Mouse (Mus musculus): ENCODE results near the gene Camk2d. TPM values are rescaled to one million over a fixed set of nuclear protein-coding genes. Genes with fewer than 3 reads are reported as not detected.
A peak's percentile ranks its signal among the peaks of the same experiment; 100 is the strongest.

The Camk2d gene
- total RNA-seq, 1 experiment, result 12.4 TPM

GRCm38 (mm10) chr3:126596491-126597160 is 524 bp downstream of the Camk2d start:
- TF ChIP-seq ZNF384 (IDR thresholded peaks at IDR 0.05; ENCODE audit: low read depth, low read length) (no peak), ZC3H11A (IDR thresholded peaks at IDR 0.05; ENCODE audit: borderline replicate concordance, low read depth, low read length) (no peak), CHD2 (IDR thresholded peaks at IDR 0.05; ENCODE audit: low read depth, low read length) (no peak), HCFC1 (IDR thresholded peaks at IDR 0.05; ENCODE audit: borderline replicate concordance, insufficient read depth, low read length) (peak; percentile 26; the same call in 1 of the 2 replicates), MAFK (IDR thresholded peaks at IDR 0.05; ENCODE audit: insufficient read depth, low read depth, low read length) (no peak)
- Histone ChIP-seq H3K4me1 (ENCODE audit: control insufficient read depth in 2 of 2, insufficient read depth in 2 of 2, low read length in 2 of 2, poor library complexity in 1 of 2) (0 out of 4 replicates have a peak, but pooled peaks cover 2 to 3% of the 10 kb centered on the region in 2 experiments), H3K36me3 (ENCODE audit: control insufficient read depth, insufficient read depth, low read length, poor library complexity, severe bottlenecking) (no peaks in the 10 kb centered on the region), H3K9ac (ENCODE audit: insufficient read depth, low read depth, low read length, poor library complexity, severe bottlenecking) (peak overlapping the region; percentile 83), H3K27ac (ENCODE audit: insufficient read depth, low read depth, low read length, poor library complexity, severe bottlenecking) (peak overlapping the region; percentile 61; the same call in 1 of the 2 replicates), H3K9me3 (ENCODE audit: control insufficient read depth, insufficient read depth, low read depth, low read length) (no peaks in the 10 kb centered on the region), H3K4me3 (ENCODE audit: insufficient read depth in 1 of 2, low read depth in 1 of 2, low read length in 2 of 2, poor library complexity in 1 of 2, severe bottlenecking in 1 of 2) (peak overlapping the region; percentile 73 to 82)
- in situ Hi-C loops (cut with MboI; ENCODE audit: low sequenced_read_pairs in 2 of 2, unreplicated experiment in 2 of 2), result no loop called here
- DNase-seq (ENCODE audit: low read depth, low spot score), result peak; percentile 46

- Histone ChIP-seq H3K27ac (ENCODE audit: insufficient read depth, low read depth, low read length, poor library complexity, severe bottlenecking) (no peak overlapping the region), H3K36me3 (ENCODE audit: control insufficient read depth, insufficient read depth, low read length, poor library complexity, severe bottlenecking) (no peaks in the 10 kb centered on the region), H3K4me3 (ENCODE audit: insufficient read depth in 1 of 2, low read depth in 1 of 2, low read length in 2 of 2, poor library complexity in 1 of 2, severe bottlenecking in 1 of 2) (peak overlapping the region; percentile 73 to 82), H3K4me1 (ENCODE audit: control insufficient read depth in 2 of 2, insufficient read depth in 2 of 2, low read length in 2 of 2, poor library complexity in 1 of 2) (0 out of 4 replicates have a peak, but pooled peaks cover 2 to 3% of the 10 kb centered on the region in 2 experiments), H3K9me3 (ENCODE audit: control insufficient read depth, insufficient read depth, low read depth, low read length) (no peaks in the 10 kb centered on the region), H3K9ac (ENCODE audit: insufficient read depth, low read depth, low read length, poor library complexity, severe bottlenecking) (peak overlapping the region; percentile 83)
- DNase-seq (ENCODE audit: low read depth, low spot score), result no peak
- TF ChIP-seq CHD2 (IDR thresholded peaks at IDR 0.05; ENCODE audit: low read depth, low read length), result no peak
- TF ChIP-seq MAFK (IDR thresholded peaks at IDR 0.05; ENCODE audit: insufficient read depth, low read depth, low read length), result no peak
- TF ChIP-seq ZC3H11A (IDR thresholded peaks at IDR 0.05; ENCODE audit: borderline replicate concordance, low read depth, low read length), result no peak
- no peak for TF ChIP-seq ZNF384 (IDR thresholded peaks at IDR 0.05; ENCODE audit: low read depth, low read length)
- TF ChIP-seq HCFC1 (IDR thresholded peaks at IDR 0.05; ENCODE audit: borderline replicate concordance, insufficient read depth, low read length), result no peak
- in situ Hi-C loops (cut with MboI; ENCODE audit: low sequenced_read_pairs in 2 of 2, unreplicated experiment in 2 of 2), result no loop called here
Observed at GRCm38 (mm10) chr3:126597161-126597595, 1.1 kb downstream of the Camk2d start.

GRCm38 (mm10) chr3:126597596-126598328 is 1.7 kb downstream of the Camk2d start:
- H3K36me3 ChIP-seq (ENCODE audit: control insufficient read depth, insufficient read depth, low read length, poor library complexity, severe bottlenecking), result no peaks in the 10 kb centered on the region
- no peaks in the 10 kb centered on the region for H3K9me3 ChIP-seq (ENCODE audit: control insufficient read depth, insufficient read depth, low read depth, low read length)
- DNase-seq (ENCODE audit: low read depth, low spot score), result no peak
- in situ Hi-C loops (cut with MboI; ENCODE audit: low sequenced_read_pairs in 2 of 2, unreplicated experiment in 2 of 2), result no loop called here
- peak overlapping the region; percentile 73 to 82 for H3K4me3 ChIP-seq (ENCODE audit: insufficient read depth in 1 of 2, low read depth in 1 of 2, low read length in 2 of 2, poor library complexity in 1 of 2, severe bottlenecking in 1 of 2)
- no peak overlapping the region for H3K27ac ChIP-seq (ENCODE audit: insufficient read depth, low read depth, low read length, poor library complexity, severe bottlenecking)
- TF ChIP-seq HCFC1 (IDR thresholded peaks at IDR 0.05; ENCODE audit: borderline replicate concordance, insufficient read depth, low read length) (no peak), CHD2 (IDR thresholded peaks at IDR 0.05; ENCODE audit: low read depth, low read length) (no peak), MAFK (IDR thresholded peaks at IDR 0.05; ENCODE audit: insufficient read depth, low read depth, low read length) (no peak), ZNF384 (IDR thresholded peaks at IDR 0.05; ENCODE audit: low read depth, low read length) (no peak), ZC3H11A (IDR thresholded peaks at IDR 0.05; ENCODE audit: borderline replicate concordance, low read depth, low read length) (no peak)
- H3K9ac ChIP-seq (ENCODE audit: insufficient read depth, low read depth, low read length, poor library complexity, severe bottlenecking), result peak overlapping the region; percentile 83
- H3K4me1 ChIP-seq (ENCODE audit: control insufficient read depth in 2 of 2, insufficient read depth in 2 of 2, low read length in 2 of 2, poor library complexity in 1 of 2), result peaks cover 2 to 3% of the 10 kb centered on the region in 2 experiments; a peak in 1 of 4 replicates

- no peak for DNase-seq (ENCODE audit: low read depth, low spot score)
- H3K36me3 ChIP-seq (ENCODE audit: control insufficient read depth, insufficient read depth, low read length, poor library complexity, severe bottlenecking), result no peaks in the 10 kb centered on the region
- no peaks in the 10 kb centered on the region for H3K9me3 ChIP-seq (ENCODE audit: control insufficient read depth, insufficient read depth, low read depth, low read length)
- peak overlapping the region; percentile 73 to 82; a peak in 3 of 4 replicates for H3K4me3 ChIP-seq (ENCODE audit: insufficient read depth in 1 of 2, low read depth in 1 of 2, low read length in 2 of 2, poor library complexity in 1 of 2, severe bottlenecking in 1 of 2)
- no peak overlapping the region for H3K27ac ChIP-seq (ENCODE audit: insufficient read depth, low read depth, low read length, poor library complexity, severe bottlenecking)
- in situ Hi-C loops (cut with MboI; ENCODE audit: low sequenced_read_pairs in 2 of 2, unreplicated experiment in 2 of 2), result no loop called here
- 0 out of 2 replicates have a peak overlapping the region, but pooled peaks have one; percentile 14 for H3K9ac ChIP-seq (ENCODE audit: insufficient read depth, low read depth, low read length, poor library complexity, severe bottlenecking)
- TF ChIP-seq HCFC1 (IDR thresholded peaks at IDR 0.05; ENCODE audit: borderline replicate concordance, insufficient read depth, low read length) (no peak), ZC3H11A (IDR thresholded peaks at IDR 0.05; ENCODE audit: borderline replicate concordance, low read depth, low read length) (no peak), CHD2 (IDR thresholded peaks at IDR 0.05; ENCODE audit: low read depth, low read length) (no peak), MAFK (IDR thresholded peaks at IDR 0.05; ENCODE audit: insufficient read depth, low read depth, low read length) (no peak), ZNF384 (IDR thresholded peaks at IDR 0.05; ENCODE audit: low read depth, low read length) (no peak)
- peaks cover 3% of the 10 kb centered on the region in 2 experiments; a peak in 1 of 4 replicates for H3K4me1 ChIP-seq (ENCODE audit: control insufficient read depth in 2 of 2, insufficient read depth in 2 of 2, low read length in 2 of 2, poor library complexity in 1 of 2)
Observed at GRCm38 (mm10) chr3:126598329-126598676, 2.2 kb downstream of the Camk2d start.
